Mouse (Mus musculus) cortical plate, adult 2 months (tissue): ENCODE measurements around the gene Gbp10. TPM values are rescaled to one million over a fixed set of nuclear protein-coding genes. Genes with fewer than 3 reads are reported as not detected.
"Not testable (repeated sequence)": the region's sequence is repeated elsewhere in the genome, so short reads cannot be mapped to it uniquely, and the experiment has no call there.

Experiments used
- H3K27ac ChIP-seq: fragments of 200-500 bp; 2 replicates; pipeline ENCODE4 v1.5.1; 2012; ENCODE audit warnings: low read length, control low read depth, inconsistent platforms; ENCODE audit not compliant: insufficient read depth
- H3K4me1 ChIP-seq: fragments of 200-500 bp; 2 replicates; pipeline ENCODE4 v1.6.1; 2011; ENCODE audit warnings: low read length; ENCODE audit not compliant: control insufficient read depth, insufficient read depth
- H3K4me3 ChIP-seq: fragments of 200-500 bp; 2 replicates; pipeline ENCODE4 v1.5.1; 2011; ENCODE audit warnings: mild to moderate bottlenecking, low read length, control low read depth; ENCODE audit not compliant: insufficient read depth
- POLR2A ChIP-seq: fragments of 200-500 bp; IDR thresholded peaks from 2 replicates; pipeline ENCODE4 v1.6.1; 2011; ENCODE audit warnings: mild to moderate bottlenecking, low read length, control low read depth; ENCODE audit not compliant: insufficient read depth; ENCODE audit errors: extremely low read depth
- polyA plus RNA-seq: library from polyadenylated mRNA; depleted of rRNA; stranded (reverse); fragments of >200 nt; gene quantifications from 2 replicates; pipeline ENCODE4 v1.2.3, GENCODE M21; 2012; rRNA removed

Gene Gbp10
- 0.06 and 0.42 TPM in 2 replicates for polyA plus RNA-seq

- not testable (repeated sequence) for H3K4me3 ChIP-seq, H3K27ac ChIP-seq, H3K4me1 ChIP-seq
Measured at GRCm38 (mm10) chr5:105239483-105240047, at the start of gene Gbp10. Gene Gbp10 (minus strand): TSS chr5:105239533.

GRCm38 (mm10) chr5:105260673-105261072, 21.3 kb upstream of the Gbp10 start:
- H3K27ac ChIP-seq, H3K4me1 ChIP-seq, H3K4me3 ChIP-seq: not testable (repeated sequence)

- Histone ChIP-seq H3K4me3 (no peak overlapping the region), H3K4me1 (no peaks in the 10 kb centered on the region), H3K27ac (no peak overlapping the region)
- no peak for TF ChIP-seq POLR2A
Measured at GRCm38 (mm10) chr5:105252491-105252890, 13.2 kb upstream of the Gbp10 start.

DNA sequence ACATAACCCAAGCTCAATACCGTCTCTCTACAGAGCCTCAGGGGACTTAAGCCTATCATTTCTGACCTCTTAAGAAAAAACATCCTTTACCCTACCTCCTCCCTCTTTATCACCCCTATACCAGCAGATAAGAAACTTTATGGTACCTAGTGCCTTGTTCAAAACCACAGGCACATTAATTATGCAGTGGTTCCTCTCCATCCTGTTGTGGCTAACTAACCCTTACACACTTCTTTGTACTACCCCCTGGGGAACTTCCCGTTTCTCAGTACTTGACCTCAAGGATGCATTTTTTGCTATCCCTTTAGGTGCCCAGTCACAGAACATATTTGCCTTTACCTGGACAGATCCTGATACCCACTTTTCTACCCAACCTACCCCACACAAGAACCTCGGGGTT, 5.4 kb upstream of the Gbp10 start:
- H3K27ac ChIP-seq, H3K4me3 ChIP-seq, H3K4me1 ChIP-seq: not testable (repeated sequence)

DNA sequence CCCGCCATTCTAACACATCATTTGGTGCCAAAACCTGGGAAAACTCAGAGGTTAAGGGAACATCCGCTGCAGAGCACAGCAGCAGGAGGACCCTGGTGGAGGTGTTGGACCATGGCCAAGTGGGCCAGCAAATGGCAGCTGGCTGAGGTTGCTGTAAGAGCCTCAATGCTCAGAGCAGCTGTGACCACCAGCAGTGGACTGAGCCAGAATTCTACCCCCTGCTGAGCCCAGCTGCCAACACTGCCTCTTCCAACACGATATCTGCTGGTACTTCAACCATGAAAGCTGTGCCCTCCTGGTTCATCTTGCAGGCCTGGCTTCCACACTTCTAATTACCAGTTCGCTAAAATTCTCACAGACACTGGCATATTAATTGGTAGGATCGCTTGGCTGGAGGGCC, 1.6 kb upstream of the Gbp10 start:
- not testable (repeated sequence) for H3K4me3 ChIP-seq, H3K27ac ChIP-seq, H3K4me1 ChIP-seq

DNA sequence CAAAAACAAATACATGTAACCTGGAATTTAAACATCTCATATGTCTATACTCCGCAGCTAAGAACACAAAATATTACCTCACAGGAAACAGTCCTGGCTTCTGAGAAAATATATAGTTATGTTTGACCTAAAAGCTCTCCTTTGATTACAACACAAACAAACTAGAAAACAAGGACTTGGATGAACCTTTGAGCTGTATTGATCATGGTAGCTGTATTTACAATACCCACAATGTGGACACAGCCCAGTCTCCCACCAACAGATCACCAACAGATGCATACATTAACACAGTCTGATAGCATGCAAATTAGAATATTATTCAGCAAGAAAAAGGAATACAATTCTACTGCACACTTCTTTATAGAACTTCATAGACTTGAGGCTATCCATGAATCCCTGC, 931 bp downstream of the Gbp10 start:
- H3K4me3 ChIP-seq, H3K27ac ChIP-seq, H3K4me1 ChIP-seq: not testable (repeated sequence)

DNA sequence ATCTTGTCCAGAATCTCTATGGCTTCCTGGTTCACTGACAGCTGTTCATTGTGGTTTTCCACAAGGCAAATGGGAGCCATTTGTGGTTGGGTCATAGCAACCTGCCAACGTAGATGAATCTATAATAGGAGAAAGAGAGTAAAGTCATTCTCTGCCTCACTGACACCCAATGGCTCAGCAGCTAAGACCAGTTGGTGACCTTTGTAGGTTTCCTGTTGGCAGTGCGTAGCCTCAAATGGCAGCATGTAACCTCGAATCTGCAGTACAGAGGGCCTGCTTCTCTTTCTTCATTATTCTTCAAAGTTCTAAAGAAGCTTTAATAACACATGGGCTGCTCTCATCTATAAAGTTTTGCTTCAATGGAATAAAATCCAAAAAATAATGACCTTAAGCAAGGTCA, 3.3 kb downstream of the Gbp10 start:
- not testable (repeated sequence) for H3K27ac ChIP-seq, H3K4me3 ChIP-seq, H3K4me1 ChIP-seq

DNA sequence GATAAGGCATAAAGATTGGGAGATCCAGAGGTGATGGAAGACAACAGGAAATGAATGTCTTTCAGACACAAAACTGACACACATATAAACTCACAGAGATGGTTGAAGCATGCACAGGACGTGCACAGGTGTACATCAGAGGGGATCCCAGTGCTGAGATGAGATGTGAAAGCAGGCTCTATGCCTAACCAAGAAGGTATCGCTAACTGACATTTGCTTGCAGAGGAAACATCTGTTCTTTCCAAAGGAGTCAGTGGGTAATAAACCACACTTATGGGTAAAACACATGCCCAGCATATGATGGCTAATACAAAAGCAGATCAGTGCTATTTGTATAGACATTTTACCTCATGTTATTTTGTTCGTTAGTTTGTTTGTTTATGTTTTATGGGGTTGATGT, 30.4 kb downstream of the Gbp10 start:
- not testable (repeated sequence) for H3K4me3 ChIP-seq, H3K27ac ChIP-seq, H3K4me1 ChIP-seq

GRCm38 (mm10) chr5:105200791-105201355, 38.5 kb downstream of the Gbp10 start:
- H3K4me1 ChIP-seq, H3K4me3 ChIP-seq, H3K27ac ChIP-seq: not testable (repeated sequence)

DNA sequence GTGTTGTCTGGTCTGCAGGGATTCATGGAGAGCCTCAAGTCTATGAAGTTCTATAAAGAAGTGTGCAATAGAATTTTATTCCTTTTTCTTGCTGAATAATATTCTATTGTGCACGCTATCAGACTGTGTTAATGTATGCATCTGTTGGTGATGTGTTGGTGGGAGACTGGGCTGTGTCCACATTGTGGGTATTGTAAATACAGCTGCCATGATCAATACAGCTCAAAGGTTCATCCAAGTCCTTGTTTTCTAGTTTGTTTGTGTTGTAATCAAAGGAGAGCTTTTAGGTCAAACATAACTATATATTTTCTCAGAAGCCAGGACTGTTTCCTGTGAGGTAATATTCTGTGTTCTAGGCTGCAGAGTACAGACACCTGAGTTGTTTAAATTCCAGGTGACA, 40.2 kb downstream of the Gbp10 start:
- not testable (repeated sequence) for H3K4me1 ChIP-seq, H3K27ac ChIP-seq, H3K4me3 ChIP-seq

DNA sequence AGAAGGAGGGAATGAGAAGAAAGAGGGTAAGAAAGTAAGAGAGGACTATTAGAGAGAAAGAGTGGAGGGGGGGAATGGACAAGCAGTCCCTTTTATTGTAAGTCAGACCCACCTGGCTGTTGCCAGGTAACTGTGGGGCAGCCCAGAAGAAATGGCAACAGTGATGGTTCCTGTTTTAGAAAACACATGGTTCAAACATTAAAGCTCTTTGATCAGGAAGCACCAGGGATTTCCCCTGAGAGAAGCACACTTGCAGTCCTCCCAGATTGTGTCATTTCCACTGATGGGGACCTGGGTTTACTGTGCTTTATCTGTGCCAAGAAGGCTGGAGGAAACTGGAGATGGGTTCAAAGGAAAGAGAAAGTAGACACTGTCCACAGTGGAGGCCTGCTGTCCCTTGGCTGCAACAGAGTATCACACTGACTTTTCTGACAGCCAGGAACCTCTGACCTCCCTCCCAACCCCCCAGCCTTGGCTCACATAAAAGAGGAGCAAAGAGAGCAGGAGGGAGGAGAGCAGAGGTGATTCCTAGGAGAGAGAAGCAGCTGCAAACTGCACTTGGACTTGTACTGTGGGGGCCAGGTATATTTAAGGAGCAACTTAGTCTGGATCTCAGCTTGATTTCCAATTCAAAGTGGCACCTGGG, 41.3 kb downstream of the Gbp10 start:
- H3K4me3 ChIP-seq, H3K27ac ChIP-seq, H3K4me1 ChIP-seq: not testable (repeated sequence)

DNA sequence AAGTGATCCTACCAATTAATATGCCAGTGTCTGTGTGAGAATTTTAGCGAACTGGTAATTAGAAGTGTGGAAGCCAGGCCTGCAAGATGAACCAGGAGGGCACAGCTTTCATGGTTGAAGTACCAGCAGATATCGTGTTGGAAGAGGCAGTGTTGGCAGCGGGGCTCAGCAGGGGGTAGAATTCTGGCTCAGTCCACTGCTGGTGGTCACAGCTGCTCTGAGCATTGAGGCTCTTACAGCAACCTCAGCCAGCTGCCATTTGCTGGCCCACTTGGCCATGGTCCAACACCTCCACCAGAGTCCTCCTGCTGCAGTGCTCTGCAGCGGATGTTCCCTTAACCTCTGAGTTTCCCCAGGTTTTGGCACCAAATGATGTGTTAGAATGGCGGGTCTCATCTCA, 43.0 kb downstream of the Gbp10 start:
- not testable (repeated sequence) for H3K27ac ChIP-seq, H3K4me1 ChIP-seq, H3K4me3 ChIP-seq

- not testable (repeated sequence) for H3K27ac ChIP-seq, H3K4me3 ChIP-seq, H3K4me1 ChIP-seq
Measured at GRCm38 (mm10) chr5:105192536-105192935, 46.8 kb downstream of the Gbp10 start.
